Mouse (Mus musculus): Measurements from ENCODE around the gene Fam19a1. TPM values are rescaled to one million over a fixed set of nuclear protein-coding genes. Genes with fewer than 3 reads are reported as not detected.

Gene Fam19a1
- polyA plus RNA-seq, 1 experiment = 0.04 TPM

DNA sequence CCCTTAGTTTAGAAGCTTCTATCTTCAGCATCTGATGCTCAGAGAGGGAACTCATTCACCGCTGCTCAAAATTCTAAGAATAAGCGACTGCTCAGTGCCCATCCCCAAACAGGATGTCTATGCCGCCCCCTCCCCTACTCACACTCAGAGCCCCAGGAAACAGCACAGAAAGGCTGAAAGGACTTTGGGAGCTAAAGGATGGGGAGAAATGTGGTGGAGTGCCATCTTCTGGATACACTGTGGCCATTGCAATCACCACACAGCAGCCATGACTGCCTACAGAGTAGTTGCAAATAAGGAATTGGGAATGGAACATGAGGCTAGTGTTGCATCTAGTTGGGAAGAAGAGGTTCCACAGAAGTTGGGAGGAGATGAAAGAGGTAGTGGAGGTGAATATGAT lies 319.4 kb downstream of the Fam19a1 start:
- Histone ChIP-seq H3K4me3 (ENCODE audit: low read depth, low read length) (no peak overlapping the region), H3K27me3 (ENCODE audit: control insufficient read depth, insufficient read depth, low read length) (no peaks in the 10 kb centered on the region), H3K36me3 (ENCODE audit: control insufficient read depth, insufficient read depth, low read length) (no peaks in the 10 kb centered on the region), H3K27ac (ENCODE audit: insufficient read depth, low read depth, low read length) (no peak overlapping the region), H3K4me1 (ENCODE audit: control insufficient read depth, insufficient read depth, insufficient read length, low read length) (no peaks in the 10 kb centered on the region)
- WGBS = 76% methylated on average over 3 of the region's 3 CpGs
- TF ChIP-seq CTCF (IDR thresholded peaks at IDR 0.05; ENCODE audit: extremely low read depth, insufficient read length, insufficient replicate concordance, low read depth, low read length) (no peak), POLR2A (IDR thresholded peaks at IDR 0.05; ENCODE audit: low read depth, low read length) (no peak)

GRCm38 (mm10) chr6:96433896-96434295 lies 320.9 kb downstream of the Fam19a1 start:
- H3K27ac ChIP-seq (ENCODE audit: insufficient read depth, low read depth, low read length) = no peak overlapping the region
- no peaks in the 10 kb centered on the region for H3K27me3 ChIP-seq (ENCODE audit: control insufficient read depth, insufficient read depth, low read length)
- H3K4me1 ChIP-seq (ENCODE audit: control insufficient read depth, insufficient read depth, insufficient read length, low read length) = no peaks in the 10 kb centered on the region
- H3K4me3 ChIP-seq (ENCODE audit: low read depth, low read length) = no peak overlapping the region
- 81% methylated on average over 1 of the region's 1 CpGs for WGBS
- TF ChIP-seq CTCF (IDR thresholded peaks at IDR 0.05; ENCODE audit: extremely low read depth, insufficient read length, insufficient replicate concordance, low read depth, low read length) (no peak), POLR2A (IDR thresholded peaks at IDR 0.05; ENCODE audit: low read depth, low read length) (no peak)
- H3K36me3 ChIP-seq (ENCODE audit: control insufficient read depth, insufficient read depth, low read length) = no peaks in the 10 kb centered on the region

DNA sequence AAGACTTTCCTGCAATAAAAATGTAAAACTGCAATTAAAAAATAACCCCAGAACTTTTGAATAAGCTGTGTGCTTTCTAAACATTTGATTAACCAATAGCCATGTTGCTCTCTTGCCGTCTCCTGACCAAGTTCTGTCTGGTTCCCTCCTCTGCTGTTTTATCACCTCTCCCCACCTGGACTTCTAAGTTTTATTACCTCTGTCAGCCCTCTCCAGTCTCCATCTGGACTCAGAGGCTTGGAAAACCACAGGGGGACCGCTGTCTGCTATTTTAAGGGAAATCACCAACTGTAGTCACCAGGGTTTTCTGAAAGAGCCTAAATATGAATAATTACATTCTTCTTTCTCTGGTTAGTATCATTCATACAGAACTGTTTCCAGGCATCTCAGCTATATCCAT lies 322.6 kb downstream of the Fam19a1 start:
- WGBS = 24% methylated on average over 2 of the region's 2 CpGs
- no peak overlapping the region for H3K27ac ChIP-seq (ENCODE audit: insufficient read depth, low read depth, low read length)
- no peaks in the 10 kb centered on the region for H3K27me3 ChIP-seq (ENCODE audit: control insufficient read depth, insufficient read depth, low read length)
- no peaks in the 10 kb centered on the region for H3K36me3 ChIP-seq (ENCODE audit: control insufficient read depth, insufficient read depth, low read length)
- no peak overlapping the region for H3K4me3 ChIP-seq (ENCODE audit: low read depth, low read length)
- no peaks in the 10 kb centered on the region for H3K4me1 ChIP-seq (ENCODE audit: control insufficient read depth, insufficient read depth, insufficient read length, low read length)
- TF ChIP-seq CTCF (IDR thresholded peaks at IDR 0.05; ENCODE audit: extremely low read depth, insufficient read length, insufficient replicate concordance, low read depth, low read length) (no peak), POLR2A (IDR thresholded peaks at IDR 0.05; ENCODE audit: low read depth, low read length) (no peak)

- no peaks in the 10 kb centered on the region for H3K27me3 ChIP-seq (ENCODE audit: control insufficient read depth, insufficient read depth, low read length)
- H3K36me3 ChIP-seq (ENCODE audit: control insufficient read depth, insufficient read depth, low read length) = no peaks in the 10 kb centered on the region
- H3K4me3 ChIP-seq (ENCODE audit: low read depth, low read length) = no peak overlapping the region
- 57% methylated on average over 3 of the region's 3 CpGs for WGBS
- TF ChIP-seq CTCF (IDR thresholded peaks at IDR 0.05; ENCODE audit: extremely low read depth, insufficient read length, insufficient replicate concordance, low read depth, low read length) (no peak), POLR2A (IDR thresholded peaks at IDR 0.05; ENCODE audit: low read depth, low read length) (no peak)
- no peaks in the 10 kb centered on the region for H3K4me1 ChIP-seq (ENCODE audit: control insufficient read depth, insufficient read depth, insufficient read length, low read length)
- no peak overlapping the region for H3K27ac ChIP-seq (ENCODE audit: insufficient read depth, low read depth, low read length)
Measured at GRCm38 (mm10) chr6:96437814-96438213, 324.9 kb downstream of the Fam19a1 start.

DNA sequence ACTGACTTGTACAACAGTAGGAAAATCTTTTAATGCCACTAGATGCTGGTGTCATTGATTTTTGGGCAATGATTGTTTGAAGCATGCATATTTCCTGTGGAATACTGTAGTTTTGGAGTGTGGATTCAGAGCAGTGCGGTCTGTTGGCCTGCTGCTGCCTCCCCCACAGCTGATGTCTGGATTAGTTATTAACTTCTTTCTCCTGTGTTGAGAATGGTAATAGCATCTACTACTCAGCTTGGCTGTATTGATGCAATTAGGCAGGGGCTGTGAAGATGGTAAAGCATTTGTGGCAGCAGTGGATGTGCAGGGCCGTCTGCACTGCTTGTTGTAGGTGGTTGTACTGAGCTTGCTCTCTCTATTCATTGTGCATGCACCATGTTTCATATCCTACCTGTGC lies 326.5 kb downstream of the Fam19a1 start:
- Histone ChIP-seq H3K4me1 (ENCODE audit: control insufficient read depth, insufficient read depth, insufficient read length, low read length) (no peaks in the 10 kb centered on the region), H3K36me3 (ENCODE audit: control insufficient read depth, insufficient read depth, low read length) (no peaks in the 10 kb centered on the region), H3K27ac (ENCODE audit: insufficient read depth, low read depth, low read length) (no peak overlapping the region), H3K27me3 (ENCODE audit: control insufficient read depth, insufficient read depth, low read length) (no peaks in the 10 kb centered on the region), H3K4me3 (ENCODE audit: low read depth, low read length) (no peak overlapping the region)
- TF ChIP-seq CTCF (IDR thresholded peaks at IDR 0.05; ENCODE audit: extremely low read depth, insufficient read length, insufficient replicate concordance, low read depth, low read length) = no peak
- TF ChIP-seq POLR2A (IDR thresholded peaks at IDR 0.05; ENCODE audit: low read depth, low read length) = no peak
- 56% methylated on average over 2 of the region's 2 CpGs for WGBS

DNA sequence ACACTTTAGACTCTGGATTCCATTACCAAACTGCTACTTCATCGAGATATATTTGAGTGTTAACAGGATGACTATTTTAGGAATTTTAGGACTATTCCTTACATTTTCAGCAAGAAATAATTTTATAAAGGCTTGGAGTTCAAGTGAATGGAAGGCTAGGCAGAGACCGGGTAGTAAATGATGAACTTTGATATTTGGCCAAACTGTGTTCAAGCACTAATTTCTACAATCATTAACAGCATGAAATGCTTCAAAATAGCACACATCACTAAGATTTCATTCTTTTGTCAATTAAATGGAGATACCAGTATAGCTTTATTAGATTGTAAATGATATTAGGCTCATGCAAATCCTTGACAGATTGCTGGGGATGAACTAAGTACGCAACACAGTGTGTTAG lies 329.0 kb downstream of the Fam19a1 start:
- Histone ChIP-seq H3K4me1 (ENCODE audit: control insufficient read depth, insufficient read depth, insufficient read length, low read length) (no peaks in the 10 kb centered on the region), H3K27me3 (ENCODE audit: control insufficient read depth, insufficient read depth, low read length) (no peaks in the 10 kb centered on the region), H3K36me3 (ENCODE audit: control insufficient read depth, insufficient read depth, low read length) (no peaks in the 10 kb centered on the region), H3K27ac (ENCODE audit: insufficient read depth, low read depth, low read length) (no peak overlapping the region), H3K4me3 (ENCODE audit: low read depth, low read length) (no peak overlapping the region)
- 61% methylated on average over 3 of the region's 3 CpGs for WGBS
- no peak for TF ChIP-seq POLR2A (IDR thresholded peaks at IDR 0.05; ENCODE audit: low read depth, low read length)
- TF ChIP-seq CTCF (IDR thresholded peaks at IDR 0.05; ENCODE audit: extremely low read depth, insufficient read length, insufficient replicate concordance, low read depth, low read length) = no peak

- Histone ChIP-seq H3K27ac (ENCODE audit: insufficient read depth, low read depth, low read length) (no peak overlapping the region), H3K36me3 (ENCODE audit: control insufficient read depth, insufficient read depth, low read length) (no peaks in the 10 kb centered on the region), H3K4me1 (ENCODE audit: control insufficient read depth, insufficient read depth, insufficient read length, low read length) (no peaks in the 10 kb centered on the region), H3K4me3 (ENCODE audit: low read depth, low read length) (no peak overlapping the region), H3K27me3 (ENCODE audit: control insufficient read depth, insufficient read depth, low read length) (no peaks in the 10 kb centered on the region)
- TF ChIP-seq POLR2A (IDR thresholded peaks at IDR 0.05; ENCODE audit: low read depth, low read length) = no peak
- TF ChIP-seq CTCF (IDR thresholded peaks at IDR 0.05; ENCODE audit: extremely low read depth, insufficient read length, insufficient replicate concordance, low read depth, low read length) = no peak
- 80% methylated on average over 4 of the region's 4 CpGs for WGBS
Measured at GRCm38 (mm10) chr6:96447466-96447865, 334.5 kb downstream of the Fam19a1 start.

DNA sequence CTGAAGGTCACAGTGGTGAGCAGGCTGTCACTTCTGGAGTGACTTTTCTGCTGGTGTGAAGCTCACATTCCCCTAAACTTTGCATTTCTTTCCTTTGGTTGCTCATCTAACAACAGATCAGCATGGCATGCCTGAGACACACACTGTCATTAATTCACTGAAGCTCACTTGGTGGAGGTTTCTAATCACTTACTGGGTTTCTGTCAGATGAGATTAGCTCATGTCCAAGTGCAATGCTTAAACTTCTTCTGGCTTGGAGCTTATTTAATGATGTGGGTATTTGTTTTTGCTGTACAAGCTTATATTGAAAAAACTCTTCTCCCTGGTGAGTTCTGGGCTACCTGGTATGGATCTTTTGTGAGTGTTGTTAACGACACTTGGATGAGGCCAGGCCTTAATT lies 343.3 kb downstream of the Fam19a1 start:
- no peaks in the 10 kb centered on the region for H3K4me1 ChIP-seq (ENCODE audit: control insufficient read depth, insufficient read depth, insufficient read length, low read length)
- no peak overlapping the region for H3K27ac ChIP-seq (ENCODE audit: insufficient read depth, low read depth, low read length)
- TF ChIP-seq POLR2A (IDR thresholded peaks at IDR 0.05; ENCODE audit: low read depth, low read length) (no peak), CTCF (IDR thresholded peaks at IDR 0.05; ENCODE audit: extremely low read depth, insufficient read length, insufficient replicate concordance, low read depth, low read length) (no peak)
- no peaks in the 10 kb centered on the region for H3K27me3 ChIP-seq (ENCODE audit: control insufficient read depth, insufficient read depth, low read length)
- WGBS = 80% methylated on average over 1 of the region's 1 CpGs
- H3K36me3 ChIP-seq (ENCODE audit: control insufficient read depth, insufficient read depth, low read length) = no peaks in the 10 kb centered on the region
- no peak overlapping the region for H3K4me3 ChIP-seq (ENCODE audit: low read depth, low read length)
